Mouse (Mus musculus): ENCODE results near the gene Atxn7l1.
A peak's percentile ranks its signal among the peaks of the same experiment; 100 is the strongest.

The Atxn7l1 gene

DNA sequence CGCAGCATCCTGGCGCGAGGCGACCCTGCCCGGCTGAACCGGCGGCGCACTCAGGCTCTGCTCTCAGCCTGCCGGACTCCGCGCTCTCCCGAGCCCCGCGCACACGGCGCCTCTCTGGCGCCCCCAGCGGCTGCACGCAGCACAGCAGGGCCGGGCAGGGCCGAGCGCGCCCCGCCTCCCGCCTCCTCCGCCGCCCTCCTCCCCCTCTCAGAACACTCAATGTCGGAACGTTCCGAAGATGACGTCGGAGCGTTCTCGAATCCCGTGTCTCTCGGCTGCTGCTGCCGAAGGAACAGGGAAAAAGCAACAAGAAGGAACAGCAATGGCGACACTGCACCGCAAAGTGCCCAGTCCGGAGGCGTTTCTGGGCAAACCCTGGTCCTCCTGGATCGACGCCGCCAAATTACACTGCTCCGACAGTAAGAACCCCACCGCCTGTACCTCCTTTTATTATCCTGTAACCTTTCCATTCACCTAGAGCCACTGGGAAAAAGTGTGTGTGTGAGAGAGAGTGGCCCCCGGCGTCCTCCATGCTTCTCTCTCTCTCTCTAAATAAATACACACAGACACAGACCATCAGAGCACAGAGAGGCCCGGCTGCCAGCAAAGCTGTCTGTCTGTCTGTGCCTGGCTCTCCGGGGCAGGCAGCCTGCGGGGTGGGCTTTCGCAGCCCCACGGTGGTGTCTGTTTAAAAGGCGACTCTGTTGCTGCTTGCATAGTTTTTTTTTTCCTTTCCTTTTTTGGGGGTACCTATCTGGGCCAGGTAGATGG, at the start of gene Atxn7l1:
Gene Atxn7l1, plus strand, starts transcription at position 197 of the 771 bp plus-strand sequence.
- peak; percentile 87 for DNase-seq (ENCODE audit: low read depth, low spot score)

GRCm38 (mm10) chr12:33101627-33102026, 45.9 kb upstream of the Atxn7l1 start:
- DNase-seq (ENCODE audit: low read depth, low spot score): no peak

DNA sequence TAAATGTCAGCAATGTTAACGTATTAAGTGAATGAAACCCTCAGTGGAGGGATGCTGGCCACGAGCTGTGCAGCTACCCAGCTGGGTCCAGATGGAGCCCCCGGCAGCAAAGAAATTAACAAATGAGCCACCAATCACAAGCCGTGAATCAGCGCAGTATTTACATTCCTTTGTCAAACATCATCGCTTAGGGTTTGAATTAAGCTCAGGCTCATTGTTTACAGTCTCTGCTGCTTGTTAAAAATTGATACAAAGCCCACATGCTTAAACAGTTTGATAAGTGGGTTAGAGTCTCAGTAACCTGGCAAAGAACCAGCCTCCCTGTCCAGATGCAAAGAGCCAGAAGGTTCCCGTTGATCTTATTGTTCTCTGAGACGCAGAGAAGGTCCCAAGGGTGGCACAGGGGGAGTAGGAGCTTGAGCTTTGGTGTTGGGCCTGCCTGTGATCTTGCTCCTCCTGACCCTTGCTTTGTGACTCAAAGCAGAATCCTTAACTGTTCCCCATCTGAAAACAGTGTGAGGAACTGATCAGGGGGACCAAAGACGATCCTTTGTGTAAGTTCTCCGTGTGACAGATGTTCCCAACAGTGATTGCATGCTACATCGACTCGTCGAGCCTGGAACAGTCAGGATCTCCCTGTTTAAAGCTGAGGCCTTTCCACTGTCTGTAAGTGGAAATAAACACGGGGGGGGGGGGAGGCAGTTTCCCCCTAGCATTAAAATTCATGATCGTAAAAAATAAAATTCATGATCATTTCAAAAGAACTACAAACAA, 45.0 kb upstream of the Atxn7l1 start:
- no peak for DNase-seq (ENCODE audit: low read depth, low spot score)

GRCm38 (mm10) chr12:33105724-33106123, 41.8 kb upstream of the Atxn7l1 start:
- DNase-seq (ENCODE audit: low read depth, low spot score): no peak

- DNase-seq (ENCODE audit: low read depth, low spot score): no peak
These were observed 40.9 kb upstream of the Atxn7l1 start for GRCm38 (mm10) chr12:33106438-33107167.

DNA sequence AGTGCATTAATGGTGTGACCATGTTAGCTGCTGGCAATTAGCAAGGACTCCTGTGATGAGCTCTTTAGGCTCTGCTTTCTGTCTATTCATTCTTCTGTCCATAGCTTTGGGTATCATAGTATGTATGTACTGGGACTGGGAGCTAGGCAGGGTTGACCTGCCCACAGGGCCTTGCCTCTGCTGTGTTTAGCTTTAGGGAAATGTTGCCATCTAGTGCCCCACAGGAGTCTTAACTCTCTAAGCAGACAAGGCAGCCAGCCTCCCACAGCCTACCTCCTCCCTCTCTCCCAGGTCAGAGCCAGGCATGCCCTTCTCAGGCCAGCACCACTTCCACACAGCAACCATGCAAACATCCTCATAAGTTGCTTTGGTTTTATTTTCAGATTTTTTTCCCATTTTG, 38.0 kb upstream of the Atxn7l1 start:
- peak; percentile 27 for DNase-seq (ENCODE audit: low read depth, low spot score)

GRCm38 (mm10) chr12:33110894-33111471, 36.5 kb upstream of the Atxn7l1 start:
- no peak for DNase-seq (ENCODE audit: low read depth, low spot score)

- DNase-seq (ENCODE audit: low read depth, low spot score): no peak
These were observed 28.7 kb upstream of the Atxn7l1 start for GRCm38 (mm10) chr12:33118624-33119301.

DNA sequence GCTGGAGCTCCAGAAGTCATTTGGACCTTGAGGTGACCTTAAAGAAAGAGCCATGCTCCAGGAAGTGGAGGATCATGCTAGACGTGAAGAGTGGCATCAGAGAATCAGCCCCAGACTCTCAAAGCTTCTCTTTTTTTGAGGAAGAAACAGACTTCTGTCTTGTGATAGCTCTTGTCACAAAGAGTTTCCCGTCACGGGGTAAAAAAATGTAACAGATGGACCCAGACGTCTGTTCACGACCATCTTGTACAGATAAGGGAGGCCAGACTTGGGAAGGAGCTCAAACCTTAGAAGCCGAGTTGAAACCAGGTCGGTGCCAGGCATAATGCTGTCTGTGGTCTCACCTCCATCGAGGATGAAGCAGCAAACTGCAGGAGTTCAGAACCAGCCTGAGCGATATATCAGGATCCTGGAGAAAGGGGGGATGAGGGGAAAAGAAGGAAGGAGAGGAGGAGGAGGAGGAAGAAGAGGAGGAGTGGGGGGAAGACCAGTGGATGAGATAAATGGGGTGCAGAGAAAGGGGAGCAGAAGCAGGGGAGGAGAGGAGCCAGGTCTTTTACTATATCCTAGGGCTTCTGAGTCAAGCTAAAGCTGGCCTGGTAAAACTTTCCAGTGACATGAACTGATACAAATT, 21.8 kb upstream of the Atxn7l1 start:
- no peak for DNase-seq (ENCODE audit: low read depth, low spot score)

DNA sequence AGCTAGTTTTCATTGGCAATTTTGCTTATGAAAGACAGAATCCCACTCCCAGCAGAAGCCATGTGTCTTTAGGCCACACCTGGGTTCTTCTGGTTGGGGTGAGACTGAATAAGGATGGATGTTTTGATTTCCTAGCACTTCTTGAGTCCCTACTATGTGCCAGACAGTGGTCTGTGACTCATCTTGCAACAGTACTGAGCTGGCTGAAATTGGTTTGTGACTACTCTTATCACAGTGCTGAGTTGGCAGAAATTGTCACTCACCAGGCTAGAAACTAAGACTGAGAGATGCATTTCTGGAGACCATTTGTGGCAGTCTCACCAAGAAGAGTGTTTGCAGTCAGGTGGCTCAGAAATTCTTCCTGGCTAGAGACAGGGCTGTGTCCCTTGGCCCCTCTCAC, 21.2 kb upstream of the Atxn7l1 start:
- no peak for DNase-seq (ENCODE audit: low read depth, low spot score)

GRCm38 (mm10) chr12:33128121-33128520, 19.4 kb upstream of the Atxn7l1 start:
- no peak for DNase-seq (ENCODE audit: low read depth, low spot score)

- no peak for DNase-seq (ENCODE audit: low read depth, low spot score)
These were observed 18.8 kb upstream of the Atxn7l1 start for GRCm38 (mm10) chr12:33128702-33129101.

DNA sequence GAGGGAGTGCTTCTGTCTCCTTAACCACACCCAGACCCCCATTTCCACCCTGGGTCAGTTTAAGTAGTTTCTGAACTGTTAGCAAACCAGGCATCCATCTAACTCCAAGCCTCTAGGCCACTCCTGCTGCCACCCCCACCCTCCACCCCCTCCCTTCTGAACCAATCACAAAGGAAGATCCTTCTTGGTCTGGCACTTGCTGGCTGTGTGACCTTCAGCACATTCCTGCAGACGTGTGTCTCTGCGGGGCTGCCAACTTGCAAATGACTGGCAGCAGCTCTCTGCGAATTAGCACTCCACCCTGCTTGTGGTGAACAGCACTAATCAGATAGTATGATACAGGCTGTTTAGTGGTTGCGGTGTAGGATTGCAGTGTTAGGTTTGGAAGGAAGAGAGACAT, 18.1 kb upstream of the Atxn7l1 start:
- DNase-seq (ENCODE audit: low read depth, low spot score): peak; percentile 97

GRCm38 (mm10) chr12:33130401-33130800, 17.1 kb upstream of the Atxn7l1 start:
- peak; percentile 29 for DNase-seq (ENCODE audit: low read depth, low spot score)

DNA sequence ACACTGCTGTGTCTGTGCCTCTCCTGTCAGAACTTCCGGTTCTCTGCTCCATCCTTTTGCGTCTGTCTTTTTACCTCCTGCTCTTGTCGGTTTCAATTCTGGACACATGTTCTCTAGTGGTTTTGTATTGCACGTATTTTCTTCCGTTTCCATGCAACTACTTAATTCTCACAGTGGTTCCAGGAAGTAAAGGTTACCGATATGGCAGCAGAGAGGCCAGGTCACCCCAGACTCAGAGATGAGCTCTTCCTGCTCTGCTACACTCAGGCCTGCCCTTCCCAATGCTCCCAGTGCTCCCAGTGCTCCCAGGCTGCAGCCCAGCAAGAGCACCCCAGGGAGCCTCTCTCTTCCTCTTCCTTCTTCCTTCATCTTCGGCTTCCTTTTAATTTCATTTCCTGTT, 15.7 kb upstream of the Atxn7l1 start:
- no peak for DNase-seq (ENCODE audit: low read depth, low spot score)

DNA sequence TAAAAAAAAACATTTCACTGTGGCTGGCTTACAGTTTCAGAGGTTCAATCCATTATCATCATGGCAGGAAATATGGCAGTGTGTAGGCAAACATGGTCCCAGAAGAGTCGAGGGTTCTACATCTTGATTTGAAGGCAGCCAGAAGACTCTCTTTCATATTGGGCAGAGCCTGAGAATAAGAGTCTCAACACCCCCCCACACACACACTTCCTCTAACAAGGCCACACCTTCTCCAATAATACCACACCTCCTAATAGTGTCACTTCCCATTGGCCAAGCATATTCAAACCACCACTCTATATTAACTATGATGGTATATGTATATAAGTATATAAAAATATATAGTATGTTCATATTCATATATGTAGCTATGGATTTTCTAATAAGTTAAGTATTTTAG, 9.6 kb upstream of the Atxn7l1 start:
- DNase-seq (ENCODE audit: low read depth, low spot score): no peak

GRCm38 (mm10) chr12:33139083-33139482, 8.4 kb upstream of the Atxn7l1 start:
- DNase-seq (ENCODE audit: low read depth, low spot score): no peak

GRCm38 (mm10) chr12:33144456-33144855, 3.0 kb upstream of the Atxn7l1 start:
- DNase-seq (ENCODE audit: low read depth, low spot score): no peak

DNA sequence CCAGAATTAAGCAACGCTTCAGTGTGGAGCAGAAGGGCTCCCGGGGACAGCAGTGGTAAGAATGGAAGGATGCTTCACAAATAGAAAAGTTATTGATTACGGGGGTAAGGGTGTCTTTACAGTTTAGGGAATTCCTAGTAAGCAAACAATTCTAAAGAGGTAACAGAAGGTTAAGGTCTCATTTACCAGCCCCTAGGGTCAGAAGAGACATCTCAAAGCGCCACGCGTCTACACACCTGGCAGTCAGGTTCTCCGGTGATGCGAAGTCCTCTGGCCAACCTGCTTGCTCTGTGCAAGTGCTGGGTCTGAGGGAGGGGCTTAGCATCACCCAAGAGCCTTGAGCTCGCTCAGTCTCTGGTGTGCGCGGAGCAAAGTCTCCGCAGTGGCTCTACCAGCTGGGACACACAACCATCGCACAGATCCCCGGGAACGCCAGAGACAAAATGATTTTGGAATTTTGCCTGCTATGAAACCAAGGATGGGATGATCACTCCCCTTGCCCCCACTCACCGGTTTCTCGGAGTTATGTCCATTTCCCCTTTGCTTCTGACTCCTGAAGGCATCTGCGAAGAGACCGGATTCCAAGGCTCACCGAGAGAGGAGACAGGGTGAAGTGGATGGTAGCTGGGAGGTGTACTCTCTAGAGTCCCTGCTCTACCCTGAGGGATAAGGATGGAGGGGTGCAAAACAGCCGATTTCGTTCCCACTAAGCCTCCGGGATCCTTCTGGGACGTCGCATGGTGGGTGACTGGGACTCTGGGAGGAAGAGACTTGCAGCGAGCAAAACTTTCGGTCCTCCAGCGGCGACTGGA, 665 bp upstream of the Atxn7l1 start:
- DNase-seq (ENCODE audit: low read depth, low spot score): peak; percentile 75
